Mouse (Mus musculus): ENCODE measurements around the gene Ing2. TPM values are rescaled to one million over a fixed set of nuclear protein-coding genes. Genes with fewer than 3 reads are reported as not detected.

The Ing2 gene
- polyA plus RNA-seq (2015; fragmentation: Nextera tagmentation; extraction: Ambion mirVana) = 6.5 and 7.5 TPM in 2 replicates

DNA sequence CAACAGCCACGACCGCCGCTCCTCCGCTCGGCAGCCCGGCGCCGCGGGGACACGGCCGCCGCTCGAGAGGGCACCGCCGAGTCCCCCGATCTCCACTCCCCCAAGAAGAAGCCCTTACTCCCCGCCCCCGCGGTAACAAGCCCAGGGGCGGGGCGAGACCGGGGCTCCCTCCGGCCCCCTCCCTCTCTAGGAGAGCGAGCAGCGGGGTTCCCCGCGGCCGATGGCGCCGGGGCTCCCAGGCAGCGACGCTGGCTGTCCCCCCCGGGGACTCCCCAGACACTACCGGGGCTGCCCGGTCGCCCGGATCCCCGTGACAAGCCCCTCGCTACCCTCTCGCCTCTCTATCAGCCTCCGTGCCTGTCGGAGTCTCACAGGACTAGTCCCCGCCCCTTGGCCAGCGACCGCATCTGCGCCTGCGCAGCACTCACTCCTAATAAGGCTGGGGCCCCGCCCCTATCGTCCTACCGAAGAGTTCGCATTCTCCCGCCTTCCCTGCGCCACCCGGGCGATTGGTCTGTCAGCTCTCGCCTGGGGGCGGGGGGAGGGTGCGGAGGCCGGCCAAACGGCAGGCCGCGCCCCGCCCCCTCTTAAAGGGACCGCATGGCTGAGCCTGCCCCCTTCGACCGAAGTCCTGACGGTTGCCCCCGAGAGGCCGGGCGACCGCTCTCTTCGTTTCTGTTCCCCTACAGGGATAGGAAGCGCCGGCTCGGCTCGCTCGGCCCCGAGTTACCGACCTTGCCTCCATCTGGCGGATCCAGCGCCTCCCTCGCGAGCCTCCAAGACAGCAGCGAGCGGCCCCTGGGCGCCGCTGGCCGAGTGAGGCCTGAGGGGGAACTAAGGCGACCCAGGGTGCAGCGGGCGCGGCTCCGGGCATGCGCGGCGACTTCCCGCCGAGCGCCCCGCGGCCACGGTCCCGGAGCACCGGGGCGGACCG lies at the start of gene Ing2:
Gene Ing2, minus strand, starts transcription at position 780 of the 934 bp plus-strand sequence.
- no peaks in the 10 kb centered on the region for H3K9me3 ChIP-seq (replicated peaks)
- H3K27me3 ChIP-seq = no peaks in the 10 kb centered on the region
- peak; percentile 92 for ATAC-seq
- H3K27ac ChIP-seq = peak within 1 kb of the TSS; percentile 91
- H3K4me3 ChIP-seq = peak within 1 kb of the TSS; percentile 96
- H3K9ac ChIP-seq = peak within 1 kb of the TSS; percentile 86
- peak within 1 kb of the TSS; percentile 81 for H3K4me2 ChIP-seq
- peaks cover 15% of the 10 kb centered on the region; the same call in 1 of the 2 replicates for H3K4me1 ChIP-seq
- under 1% methylated on average over 96 of the region's 106 CpGs for WGBS
- peaks cover 3% of the 10 kb centered on the region; the same call in 1 of the 2 replicates for H3K36me3 ChIP-seq (ENCODE audit: poor library complexity, severe bottlenecking)

DNA sequence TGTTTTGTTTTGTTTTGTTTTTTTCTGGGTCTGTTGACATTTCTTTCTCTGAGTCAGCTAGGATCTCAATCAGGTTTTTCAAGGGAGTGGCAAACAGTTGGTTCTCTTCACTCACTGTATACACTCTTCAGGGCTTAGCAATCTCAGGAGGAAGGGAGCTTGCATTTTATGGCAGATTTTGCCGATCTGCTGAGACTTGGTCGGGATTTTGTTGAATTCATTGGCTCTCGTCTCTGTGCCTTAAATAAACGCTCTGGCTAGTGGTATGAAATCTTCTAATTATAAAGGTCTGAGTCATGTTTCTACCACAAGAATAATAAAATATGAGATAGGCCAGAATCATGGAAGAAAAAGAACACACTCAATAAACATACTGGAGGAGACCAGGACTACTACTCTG lies 46.3 kb upstream of the Ing2 start:
- no peak for ATAC-seq
- no peaks in the 10 kb centered on the region for H3K36me3 ChIP-seq (ENCODE audit: poor library complexity, severe bottlenecking)
- H3K4me3 ChIP-seq = no peak overlapping the region
- no peaks in the 10 kb centered on the region for H3K9me3 ChIP-seq (replicated peaks)
- WGBS = 82% methylated on average over 4 of the region's 4 CpGs
- no peak overlapping the region for H3K4me2 ChIP-seq
- no peaks in the 10 kb centered on the region; the same call in 1 of the 2 replicates for H3K27me3 ChIP-seq
- no peak overlapping the region for H3K27ac ChIP-seq
- peaks cover 2% of the 10 kb centered on the region; the same call in 1 of the 2 replicates for H3K4me1 ChIP-seq
- no peak overlapping the region for H3K9ac ChIP-seq

DNA sequence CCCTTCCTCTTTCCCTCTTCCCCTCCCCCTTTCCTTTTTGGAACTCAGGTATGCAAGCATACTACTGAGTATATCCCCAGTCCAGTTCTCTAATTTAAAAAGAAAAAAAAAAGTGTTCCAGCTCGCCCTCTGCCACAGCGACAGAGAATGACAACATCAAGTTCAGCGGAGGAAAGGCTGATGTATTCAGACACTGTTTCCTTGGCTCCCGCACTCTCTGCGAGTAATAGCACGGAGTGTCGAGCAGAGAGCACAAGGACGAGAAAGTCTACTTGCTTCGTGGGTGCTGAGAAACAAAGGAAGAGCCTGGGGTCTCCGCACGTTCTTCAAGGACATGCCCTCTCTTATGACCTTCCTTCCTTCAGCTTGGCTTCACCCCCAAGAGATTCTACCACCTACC lies 43.3 kb upstream of the Ing2 start:
- H3K4me2 ChIP-seq = no peak overlapping the region
- H3K36me3 ChIP-seq (ENCODE audit: poor library complexity, severe bottlenecking) = no peaks in the 10 kb centered on the region
- no peaks in the 10 kb centered on the region for H3K9me3 ChIP-seq (replicated peaks)
- 43% methylated on average over 11 of the region's 11 CpGs for WGBS
- H3K27me3 ChIP-seq = no peaks in the 10 kb centered on the region
- peaks cover 4% of the 10 kb centered on the region for H3K4me1 ChIP-seq
- no peak overlapping the region for H3K9ac ChIP-seq
- ATAC-seq = no peak
- H3K27ac ChIP-seq = no peak overlapping the region
- H3K4me3 ChIP-seq = no peak overlapping the region

DNA sequence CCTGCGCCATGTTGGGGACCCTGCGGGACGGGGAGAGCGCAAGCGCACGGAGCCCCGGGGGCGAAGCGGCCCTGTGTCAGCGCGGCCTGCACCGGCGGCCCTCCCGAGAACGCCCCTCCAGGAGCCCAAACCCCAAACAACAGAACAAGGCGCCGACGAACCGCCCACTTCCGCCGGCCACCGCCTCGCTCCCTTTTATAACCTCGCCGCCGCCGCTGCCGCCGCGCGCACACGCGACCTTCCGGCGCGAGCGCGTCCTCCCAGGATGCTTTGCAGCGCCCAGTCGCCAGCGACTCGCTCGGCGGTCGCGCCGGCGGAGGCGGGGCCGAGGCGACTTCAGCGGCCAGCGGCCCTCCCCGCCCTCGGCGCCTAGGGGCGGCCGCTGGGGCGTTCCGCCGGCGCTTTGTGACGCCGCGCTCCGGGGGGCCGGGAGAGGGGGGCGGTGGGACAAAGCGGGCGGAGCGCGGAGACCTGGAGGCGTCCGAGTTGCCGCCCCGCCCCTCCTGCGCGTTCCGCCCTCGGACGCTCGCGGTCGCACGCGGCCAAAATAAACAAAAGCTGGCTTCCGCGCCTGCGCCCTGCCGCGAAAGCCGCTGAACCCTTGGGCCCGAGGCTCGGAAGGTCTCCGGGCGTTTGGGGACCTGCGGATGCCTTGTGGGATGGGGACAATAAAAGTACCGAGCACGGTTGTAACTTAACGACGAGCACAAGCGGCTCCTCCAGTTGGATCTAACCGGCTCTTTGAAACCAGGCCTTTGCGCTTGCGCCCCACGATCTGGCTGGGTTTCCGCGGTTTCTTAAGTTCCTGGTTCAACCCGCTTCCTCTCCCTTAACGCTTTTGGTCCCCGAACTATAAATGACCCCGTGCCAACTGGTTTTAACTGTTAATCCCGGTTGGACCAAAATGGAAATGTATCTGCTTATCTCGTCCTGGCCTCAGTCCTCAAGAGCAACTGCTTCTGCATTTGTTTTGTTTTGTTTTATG lies 38.7 kb upstream of the Ing2 start, which contains the start of gene Cdkn2aip:
Gene Cdkn2aip, minus strand, starts transcription at position 172 of the 985 bp plus-strand sequence.
- Histone ChIP-seq H3K4me2 (peak within 1 kb of the TSS; percentile 82), H3K9me3 (replicated peaks) (no peaks in the 10 kb centered on the region), H3K27ac (peak within 1 kb of the TSS; percentile 97), H3K36me3 (ENCODE audit: poor library complexity, severe bottlenecking) (peaks cover 17% of the 10 kb centered on the region), H3K4me3 (peak within 1 kb of the TSS; percentile 99), H3K27me3 (no peaks in the 10 kb centered on the region), H3K4me1 (peaks cover 26% of the 10 kb centered on the region), H3K9ac (peak within 1 kb of the TSS; percentile 95)
- WGBS = under 1% methylated on average over 88 of the region's 114 CpGs
- peak; percentile 95 for ATAC-seq

GRCm38 (mm10) chr8:47713171-47713663 lies 37.9 kb upstream of the Ing2 start:
- 0% methylated on average over 44 of the region's 44 CpGs for WGBS
- Histone ChIP-seq H3K9me3 (replicated peaks) (no peaks in the 10 kb centered on the region), H3K4me3 (peak overlapping the region; percentile 99)

GRCm38 (mm10) chr8:47708106-47708505 lies 32.8 kb upstream of the Ing2 start:
- Histone ChIP-seq H3K27me3 (no peaks in the 10 kb centered on the region), H3K27ac (no peak overlapping the region), H3K36me3 (ENCODE audit: poor library complexity, severe bottlenecking) (peaks cover 56% of the 10 kb centered on the region), H3K4me3 (no peak overlapping the region), H3K4me2 (no peak overlapping the region), H3K9ac (no peak overlapping the region), H3K9me3 (replicated peaks) (no peaks in the 10 kb centered on the region), H3K4me1 (peaks cover 24% of the 10 kb centered on the region)
- 73% methylated on average over 5 of the region's 5 CpGs for WGBS
- no peak for ATAC-seq

More at GRCm38 (mm10) chr8:47713171-47713663, 37.9 kb upstream of the Ing2 start:
- H3K36me3 ChIP-seq (ENCODE audit: poor library complexity, severe bottlenecking) = peaks cover 25% of the 10 kb centered on the region
- H3K9ac ChIP-seq = peak overlapping the region; percentile 95
- peak; percentile 57 for ATAC-seq
- H3K4me1 ChIP-seq = peaks cover 28% of the 10 kb centered on the region
- H3K4me2 ChIP-seq = peak overlapping the region; percentile 82
- no peaks in the 10 kb centered on the region for H3K27me3 ChIP-seq
- H3K27ac ChIP-seq = peak overlapping the region; percentile 97

DNA sequence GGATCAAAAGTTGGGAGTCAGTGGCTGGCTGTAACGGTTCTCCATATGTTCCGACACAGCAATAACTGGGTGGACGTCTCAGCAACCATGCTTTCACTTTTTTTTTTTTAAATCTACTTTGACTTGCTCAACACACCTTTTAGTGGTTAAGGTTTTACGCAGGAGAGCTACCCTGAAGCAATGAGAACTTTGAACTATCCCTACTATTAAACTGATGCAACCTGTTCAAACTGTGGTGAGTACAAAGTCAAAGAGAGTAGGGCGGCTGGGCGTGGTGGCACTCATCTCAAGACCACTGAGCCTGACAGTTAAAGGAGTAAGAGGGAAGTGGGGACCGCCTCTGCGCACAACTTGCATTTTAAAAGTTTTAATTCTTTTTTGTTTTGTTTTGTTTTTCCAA lies 31.4 kb upstream of the Ing2 start:
- Histone ChIP-seq H3K27ac (no peak overlapping the region), H3K4me3 (no peak overlapping the region), H3K27me3 (no peaks in the 10 kb centered on the region), H3K36me3 (ENCODE audit: poor library complexity, severe bottlenecking) (peaks cover 51% of the 10 kb centered on the region), H3K4me1 (peaks cover 13% of the 10 kb centered on the region; the same call in 1 of the 2 replicates), H3K9me3 (replicated peaks) (no peaks in the 10 kb centered on the region), H3K9ac (no peak overlapping the region), H3K4me2 (no peak overlapping the region)
- ATAC-seq = no peak
- 94% methylated on average over 8 of the region's 8 CpGs for WGBS

DNA sequence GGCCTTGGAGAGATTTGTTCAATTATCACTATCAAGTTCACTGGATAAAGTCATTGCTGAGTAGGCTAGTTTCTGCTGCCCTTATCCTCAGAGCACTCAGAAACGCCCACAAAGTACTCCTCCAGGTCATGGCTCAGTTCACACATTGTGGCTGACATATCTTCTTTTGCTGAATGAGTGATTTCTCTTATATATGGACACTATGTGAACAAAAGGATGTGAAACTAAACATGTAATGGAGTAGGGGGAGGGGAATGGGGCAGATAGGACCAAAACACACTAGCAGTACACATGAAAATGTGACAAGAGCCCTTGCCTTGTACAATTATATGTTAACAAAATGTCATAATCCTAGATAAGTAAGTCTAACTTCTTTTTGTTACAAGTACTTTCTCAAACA lies 27.0 kb upstream of the Ing2 start:
- Histone ChIP-seq H3K27me3 (no peaks in the 10 kb centered on the region), H3K9me3 (replicated peaks) (no peaks in the 10 kb centered on the region), H3K36me3 (ENCODE audit: poor library complexity, severe bottlenecking) (peaks cover 24% of the 10 kb centered on the region), H3K9ac (no peak overlapping the region), H3K4me2 (no peak overlapping the region), H3K4me1 (no peaks in the 10 kb centered on the region), H3K4me3 (no peak overlapping the region), H3K27ac (no peak overlapping the region)
- ATAC-seq = no peak
- WGBS = 56% methylated on average over 1 of the region's 1 CpGs

DNA sequence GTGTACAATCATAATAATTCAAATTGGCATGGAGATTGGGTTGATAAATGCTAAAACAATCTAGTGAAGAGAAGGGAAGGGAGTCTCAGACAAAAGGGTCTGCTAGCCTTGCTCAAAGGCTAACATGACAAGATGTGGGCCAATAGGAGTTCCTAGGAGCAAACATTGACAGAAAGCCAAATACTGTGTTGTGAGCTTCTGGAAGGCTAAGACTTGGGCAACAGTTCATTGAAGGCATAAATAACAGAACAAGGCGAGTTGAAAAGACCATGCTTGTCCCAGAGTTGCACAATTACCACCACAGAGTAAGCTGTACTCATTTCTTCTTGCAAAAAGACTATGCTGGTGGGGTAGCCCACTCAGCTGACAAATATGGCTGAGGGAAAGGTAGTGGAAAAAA lies 22.3 kb upstream of the Ing2 start:
- H3K9ac ChIP-seq = no peak overlapping the region
- H3K27ac ChIP-seq = no peak overlapping the region
- no peak overlapping the region for H3K4me3 ChIP-seq
- ATAC-seq = no peak
- H3K4me1 ChIP-seq = no peaks in the 10 kb centered on the region
- 68% methylated on average over 1 of the region's 1 CpGs for WGBS
- H3K4me2 ChIP-seq = no peak overlapping the region
- no peaks in the 10 kb centered on the region for H3K27me3 ChIP-seq
- no peaks in the 10 kb centered on the region for H3K36me3 ChIP-seq (ENCODE audit: poor library complexity, severe bottlenecking)
- H3K9me3 ChIP-seq (replicated peaks) = no peaks in the 10 kb centered on the region

DNA sequence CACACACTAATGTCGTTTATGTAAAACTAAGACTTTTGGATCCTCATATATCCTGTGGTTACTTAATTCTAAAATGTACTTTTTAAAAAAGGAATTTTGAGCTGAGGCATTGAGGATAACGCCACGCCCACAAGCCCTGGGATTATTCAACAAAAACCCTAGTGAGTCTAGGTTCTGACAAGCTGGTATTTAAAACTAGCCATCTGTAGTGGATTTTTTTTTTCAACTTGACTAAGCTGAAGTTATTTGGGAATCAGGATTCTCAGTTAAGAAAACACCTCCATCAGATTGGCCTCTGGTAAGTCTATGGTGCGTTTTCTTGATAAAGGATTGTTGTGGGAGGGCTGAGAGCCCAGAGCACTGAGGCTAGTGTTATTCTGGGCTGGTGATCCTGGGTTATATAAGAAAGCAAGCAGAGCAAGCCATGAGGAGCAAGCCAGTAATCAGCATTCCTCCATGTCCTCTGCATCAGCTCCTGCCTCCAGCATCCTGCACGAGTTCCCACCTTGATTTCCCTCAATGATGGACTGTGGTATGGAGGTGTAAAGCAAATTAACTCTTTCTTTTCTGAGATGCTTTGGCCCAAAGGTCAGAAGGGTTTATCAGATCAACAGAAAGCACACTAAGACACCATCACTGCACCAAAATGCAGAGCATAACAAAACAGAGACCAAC lies 20.2 kb upstream of the Ing2 start:
- Histone ChIP-seq H3K9me3 (replicated peaks) (no peaks in the 10 kb centered on the region), H3K4me2 (no peak overlapping the region), H3K9ac (no peak overlapping the region), H3K4me1 (peaks cover 5% of the 10 kb centered on the region; the same call in 1 of the 2 replicates), H3K36me3 (ENCODE audit: poor library complexity, severe bottlenecking) (no peaks in the 10 kb centered on the region), H3K4me3 (no peak overlapping the region), H3K27ac (no peak overlapping the region), H3K27me3 (no peaks in the 10 kb centered on the region)
- 79% methylated on average over 5 of the region's 5 CpGs for WGBS
- no peak for ATAC-seq

GRCm38 (mm10) chr8:47693119-47693518 lies 17.8 kb upstream of the Ing2 start:
- Histone ChIP-seq H3K27me3 (no peaks in the 10 kb centered on the region), H3K9ac (no peak overlapping the region), H3K9me3 (replicated peaks) (no peaks in the 10 kb centered on the region), H3K4me2 (no peak overlapping the region), H3K36me3 (ENCODE audit: poor library complexity, severe bottlenecking) (no peaks in the 10 kb centered on the region), H3K27ac (no peak overlapping the region), H3K4me3 (no peak overlapping the region), H3K4me1 (peaks cover 7% of the 10 kb centered on the region; the same call in 1 of the 2 replicates)
- ATAC-seq = no peak
- 7% methylated on average over 2 of the region's 2 CpGs for WGBS

Data from forebrain, embryonic 13.5 days (tissue).